Mouse (Mus musculus) CH12.LX (cell line): ENCODE results near the gene AB124611. TPM values are rescaled to one million over a fixed set of nuclear protein-coding genes. Genes with fewer than 3 reads are reported as not detected.
"Not testable (repeated sequence)": the region's sequence is repeated elsewhere in the genome, so short reads cannot be mapped to it uniquely, and the experiment has no call there.

Experiments used
- DNase-seq: peaks from one replicate; pipeline ENCODE4 v3.0.0-alpha.2; 2013; ENCODE audit errors: extremely low read depth
- H3K27ac ChIP-seq: 2 replicates; pipeline ENCODE4 v1.5.1; 2012; ENCODE audit warnings: low read depth, mild to moderate bottlenecking, control low read depth, moderate library complexity; ENCODE audit not compliant: insufficient read depth
- H3K27me3 ChIP-seq: replicated peaks from 2 replicates; pipeline ENCODE3; 2012; ENCODE audit warnings: inconsistent platforms
- H3K36me3 ChIP-seq, 2 experiments: replicated peaks in 1 of 2; 2 replicates each; pipeline versions ENCODE3 to v1.6.1; 2012; ENCODE audit warnings: inconsistent platforms in 1 of 2, low read length in 1 of 2, mild to moderate bottlenecking in 1 of 2, mixed read lengths in 1 of 2, moderate library complexity in 1 of 2; ENCODE audit not compliant: control insufficient read depth in 1 of 2, insufficient read depth in 1 of 2
- H3K4me1 ChIP-seq, 2 experiments: 2 replicates each; pipeline ENCODE4 v1.6.1; 2012; ENCODE audit warnings: inconsistent platforms in 1 of 2, moderate library complexity in 1 of 2; ENCODE audit not compliant: insufficient read depth in 2 of 2, control insufficient read depth in 1 of 2
- H3K4me2 ChIP-seq: 2 replicates; pipeline ENCODE4 v1.6.1; 2012; ENCODE audit warnings: low read depth, mild to moderate bottlenecking, control low read depth; ENCODE audit not compliant: poor library complexity, insufficient read depth, severe bottlenecking
- H3K4me3 ChIP-seq, 3 experiments: fragments of 150-350 bp in 1 of 3; sonication (generic) in 1 of 3; replicated peaks in 1 of 3; 2 replicates each; pipeline versions ENCODE3 to v1.5.1; 2011 to 2012; ENCODE audit warnings: low read depth in 2 of 3, low read length in 2 of 3, mild to moderate bottlenecking in 2 of 3, moderate library complexity in 2 of 3, control low read depth in 1 of 3, improper control_type of control experiment in 1 of 3, inconsistent platforms in 1 of 3, mixed read lengths in 1 of 3; ENCODE audit not compliant: poor library complexity in 1 of 3
- H3K79me2 ChIP-seq: replicated peaks from 2 replicates; pipeline ENCODE4 v1.6.1; 2012; ENCODE audit warnings: mild to moderate bottlenecking, moderate library complexity; ENCODE audit not compliant: control insufficient read depth, poor library complexity, insufficient read depth, severe bottlenecking; ENCODE audit errors: extremely low read depth
- H3K9ac ChIP-seq: 2 replicates; pipeline ENCODE4 v1.6.1; 2012; ENCODE audit warnings: low read depth, mild to moderate bottlenecking, control low read depth, moderate library complexity; ENCODE audit not compliant: insufficient read depth
- H3K9me3 ChIP-seq: replicated peaks from 2 replicates; pipeline ENCODE3; 2012; ENCODE audit warnings: low read length, inconsistent platforms, mixed read lengths
- CHD2 ChIP-seq: IDR thresholded peaks from 2 replicates; pipeline ENCODE4 v1.6.1; 2011; ENCODE audit warnings: low read length, improper control_type of control experiment
- CTCF ChIP-seq, 2 experiments: IDR thresholded peaks in 1 of 2; conservative IDR thresholded peaks in 1 of 2; 2 replicates each; pipeline ENCODE4 v1.5.1; 2011 to 2012; ENCODE audit warnings: low read depth in 2 of 2, low read length in 2 of 2, improper control_type of control experiment in 1 of 2, inconsistent platforms in 1 of 2, mild to moderate bottlenecking in 1 of 2, moderate library complexity in 1 of 2
- EP300 ChIP-seq: IDR thresholded peaks from 2 replicates; pipeline ENCODE4 v1.6.1; 2011; ENCODE audit warnings: low read length, improper control_type of control experiment
- MXI1 ChIP-seq: IDR thresholded peaks from 2 replicates; pipeline ENCODE4 v1.6.1; 2011; ENCODE audit warnings: mild to moderate bottlenecking, low read depth, low read length, improper control_type of control experiment
- MYC ChIP-seq: IDR thresholded peaks from 2 replicates; pipeline ENCODE4 v1.6.1; 2011; ENCODE audit warnings: low read depth, mild to moderate bottlenecking, improper control_type of control experiment, low read length
- NRF1 ChIP-seq: IDR thresholded peaks from 2 replicates; pipeline ENCODE4 v1.6.1; 2014; ENCODE audit warnings: low read depth, mild to moderate bottlenecking, inconsistent platforms, low read length, improper control_type of control experiment, moderate library complexity
- PAX5 ChIP-seq: IDR thresholded peaks from 2 replicates; pipeline ENCODE4 v1.6.1; 2012; ENCODE audit warnings: low read length, inconsistent platforms, mixed read lengths
- POLR2A ChIP-seq: IDR thresholded peaks from 2 replicates; pipeline ENCODE4 v1.6.1; 2011; ENCODE audit warnings: low read depth, mild to moderate bottlenecking, improper control_type of control experiment, low read length
- SIN3A ChIP-seq: IDR thresholded peaks from 2 replicates; pipeline ENCODE4 v1.6.1; 2012; ENCODE audit warnings: low read length, improper control_type of control experiment, inconsistent platforms
- UBTF ChIP-seq: IDR thresholded peaks from 2 replicates; pipeline ENCODE4 v1.6.1; 2012; ENCODE audit warnings: low read depth, mild to moderate bottlenecking, inconsistent platforms, low read length, improper control_type of control experiment, moderate library complexity
- ZC3H11A ChIP-seq: IDR thresholded peaks from 2 replicates; pipeline ENCODE4 v1.6.1; 2012; ENCODE audit warnings: low read depth, mild to moderate bottlenecking, inconsistent platforms, low read length, improper control_type of control experiment
- dilution Hi-C: fragments of 300-500 bp; cut with MboI; formaldehyde crosslinking; loops from 2 replicates; pipeline ENCODE4 v1.14.3; 2020; ENCODE audit warnings: low sequenced_read_pairs; ENCODE audit not compliant: extremely low pct_unique_long_range_greater_than_20kb, extremely low pct_ligation_motif_present
- in situ Hi-C: fragments of 300-500 bp; cut with MboI; formaldehyde crosslinking; loops from 3 replicates; pipeline ENCODE4 v1.14.3; 2019; ENCODE audit warnings: low sequenced_read_pairs, low pct_ligation_motif_present, low pct_unique_long_range_greater_than_20kb, mixed read lengths
- polyA plus RNA-seq: library from polyadenylated mRNA; unstranded; fragments of >175 nt; gene quantifications from 2 replicates; pipeline ENCODE4 v1.2.1, GENCODE M21; 2012; ENCODE audit warnings: low read depth; ENCODE audit not compliant: insufficient read length
- total RNA-seq, 2 experiments: library from RNA; depleted of rRNA; stranded (reverse); fragments of 300-350 nt in 1 of 2; fragments of >200 nt in 1 of 2; gene quantifications; 2 replicates each; pipeline ENCODE4 v1.2.3; 2012 to 2014

The AB124611 gene
- total and polyA plus RNA-seq, 3 experiments = 0.89 to 2.1 (median 1.5) TPM

DNA sequence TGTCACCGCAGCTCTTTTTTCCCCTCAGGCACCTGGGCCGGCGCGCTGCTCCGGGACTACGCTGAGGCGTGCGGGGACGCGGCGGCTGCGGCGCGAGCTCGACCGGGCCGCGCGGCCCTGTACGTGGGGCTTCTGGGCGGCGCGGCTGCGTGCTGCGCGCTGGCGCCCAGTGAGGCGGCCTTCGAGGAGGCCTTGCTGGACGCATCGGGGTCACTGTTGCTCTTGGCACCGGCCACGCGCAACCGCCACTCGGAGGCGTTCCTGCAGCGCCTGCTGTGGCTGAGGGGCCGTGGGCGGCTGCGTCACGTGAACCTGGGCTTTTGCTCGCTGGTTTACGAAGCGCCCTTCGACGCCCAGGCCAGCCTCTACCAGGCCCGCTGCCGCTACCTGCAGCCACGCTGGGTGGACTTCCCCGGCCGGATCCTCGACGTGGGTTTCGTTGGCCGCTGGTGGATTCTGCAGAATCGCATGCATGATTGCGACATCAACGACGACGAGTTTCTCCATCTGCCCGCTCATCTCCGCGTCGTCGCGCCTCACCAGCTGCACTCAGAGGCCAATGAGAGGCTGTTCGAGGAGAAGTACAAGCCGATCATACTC lies 67.2 kb downstream of the AB124611 start:
- TF ChIP-seq CTCF (conservative IDR thresholded peaks at IDR 0.05 in 1 of 2, IDR thresholded peaks at IDR 0.05 in 1 of 2; ENCODE audit: low read depth in 2 of 2, low read length in 2 of 2) (no peak), UBTF (peak; percentile 78), POLR2A (no peak), SIN3A (no peak), NRF1 (no peak)
- TF ChIP-seq, all 38 proteins: peak for 1
- peaks cover 12 to 61% of the 10 kb centered on the region in 2 experiments for H3K4me1 ChIP-seq
- peak overlapping the region; percentile 89 to 99 (median 97) for H3K4me3 ChIP-seq
- H3K9ac ChIP-seq = peak overlapping the region; percentile 68
- in situ Hi-C loops (loop anchor here (5.0 kb wide), 1 partner anchor 46 kb away; the partner anchor contains the start of gene Carm1), dilution Hi-C loops (no loop called here)
- no peak for DNase-seq
- peak overlapping the region; percentile 39 for H3K27ac ChIP-seq
- peaks cover 18% of the 10 kb centered on the region for H3K79me2 ChIP-seq
- peaks cover 19 to 51% of the 10 kb centered on the region in 2 experiments for H3K36me3 ChIP-seq
- H3K27me3 ChIP-seq = no peaks in the 10 kb centered on the region
- H3K9me3 ChIP-seq = no peaks in the 10 kb centered on the region
- peak overlapping the region; percentile 80 for H3K4me2 ChIP-seq

DNA sequence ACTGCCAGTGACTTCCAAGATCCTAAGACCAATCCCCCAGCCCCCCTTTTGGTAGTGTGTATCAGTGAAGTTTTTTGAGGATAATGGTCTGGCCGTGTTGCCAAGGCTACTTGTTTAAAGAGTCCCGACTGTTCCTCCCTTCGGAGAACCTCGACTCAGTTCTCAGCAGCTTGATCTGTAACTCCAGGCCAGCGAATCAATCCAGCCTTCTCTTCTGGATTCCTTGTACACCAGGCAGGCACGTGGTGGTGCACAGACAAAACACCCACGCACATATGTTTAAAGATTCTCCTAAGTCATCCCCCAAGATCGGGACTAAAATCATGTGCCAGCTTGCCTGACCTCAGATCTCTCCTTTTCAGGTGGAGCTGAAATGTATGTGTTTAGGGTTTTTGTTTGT lies 68.4 kb downstream of the AB124611 start:
- H3K79me2 ChIP-seq = peaks cover 18% of the 10 kb centered on the region

DNA sequence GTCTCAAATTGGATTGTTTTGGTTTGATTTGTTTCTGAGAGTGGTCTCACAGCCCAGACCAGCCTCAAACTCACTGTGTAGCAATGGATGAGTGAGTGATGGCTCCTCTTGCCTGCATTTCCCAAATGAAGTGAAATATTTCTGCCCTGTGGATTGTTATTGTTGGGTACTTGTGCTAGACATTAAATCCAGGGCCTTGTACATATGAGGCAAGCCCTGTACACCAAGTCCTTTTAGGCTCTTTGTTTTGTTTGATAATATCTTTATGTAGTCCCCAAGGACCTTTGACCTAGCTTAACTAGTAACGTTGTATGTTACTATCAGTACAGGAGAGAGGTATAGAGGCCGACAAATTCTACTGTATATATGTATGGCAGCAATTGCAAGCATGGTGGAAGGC lies 68.9 kb downstream of the AB124611 start:
- in situ Hi-C loops = loop anchor here (5.0 kb wide), 1 partner anchor 48 kb away; the partner anchor contains the start of gene Carm1
- H3K36me3 ChIP-seq = peaks cover 5 to 40% of the 10 kb centered on the region in 2 experiments
- dilution Hi-C loops = no loop called here
- DNase-seq = no peak
- no peaks in the 10 kb centered on the region for H3K27me3 ChIP-seq
- no peak overlapping the region for H3K27ac ChIP-seq
- H3K4me2 ChIP-seq = no peak overlapping the region
- H3K9me3 ChIP-seq = no peaks in the 10 kb centered on the region
- peaks cover 18% of the 10 kb centered on the region for H3K79me2 ChIP-seq
- H3K4me3 ChIP-seq = no peak overlapping the region
- TF ChIP-seq MYC (no peak), ZC3H11A (no peak), PAX5 (no peak), EP300 (no peak), CHD2 (no peak), MXI1 (no peak)
- H3K9ac ChIP-seq = no peak overlapping the region; the same call in 1 of the 2 replicates
- H3K4me1 ChIP-seq = peaks cover 12 to 44% of the 10 kb centered on the region in 2 experiments

More for the DNA sequence above, 68.4 kb downstream of the AB124611 start:
- Histone ChIP-seq H3K36me3 (peaks cover 9 to 41% of the 10 kb centered on the region in 2 experiments), H3K4me2 (peak overlapping the region; percentile 65; the same call in 1 of the 2 replicates), H3K4me1 (peaks cover 12 to 49% of the 10 kb centered on the region in 2 experiments), H3K9ac (peak overlapping the region; percentile 68; the same call in 1 of the 2 replicates)
- H3K27me3 ChIP-seq, H3K4me3 ChIP-seq, H3K9me3 ChIP-seq, dilution Hi-C loops, DNase-seq, H3K27ac ChIP-seq: not testable (repeated sequence)
- in situ Hi-C loops = loop anchor here (5.0 kb wide), 1 partner anchor 47 kb away; the partner anchor contains the start of gene Carm1

Other genes with a start within 250 kb of the AB124611 start
- 55.5 and 62.6 TPM in 2 replicates for gene Kri1, start 238.2 kb upstream of the AB124611 start, total RNA-seq (2012; rRNA removed)
- 28.8 and 29.0 TPM in 2 replicates for gene Kri1, start 238.2 kb upstream of the AB124611 start, total RNA-seq (2014; rRNA removed)
- gene Kri1, start 238.2 kb upstream of the AB124611 start, polyA plus RNA-seq = 57.1 and 64.9 TPM in 2 replicates
- gene Cdkn2d, start 234.8 kb upstream of the AB124611 start, total RNA-seq (2012; rRNA removed) = 9.7 and 12.6 TPM in 2 replicates
- 7.1 and 7.3 TPM in 2 replicates for gene Cdkn2d, start 234.8 kb upstream of the AB124611 start, total RNA-seq (2014; rRNA removed)
- 2.2 and 2.9 TPM in 2 replicates for gene Cdkn2d, start 234.8 kb upstream of the AB124611 start, polyA plus RNA-seq
- gene Ap1m2, start 213.8 kb upstream of the AB124611 start, total RNA-seq (2012; rRNA removed) = 1.4 and 2.6 TPM in 2 replicates
- gene Ap1m2, start 213.8 kb upstream of the AB124611 start, total RNA-seq (2014; rRNA removed) = 0.51 TPM in 2 replicates
- gene Ap1m2, start 213.8 kb upstream of the AB124611 start, polyA plus RNA-seq = 0.29 and 0.51 TPM in 2 replicates
- 27.4 and 36.5 TPM in 2 replicates for gene Slc44a2, start 205.5 kb upstream of the AB124611 start, total RNA-seq (2012; rRNA removed)
- gene Slc44a2, start 205.5 kb upstream of the AB124611 start, total RNA-seq (2014; rRNA removed) = 22.1 and 26.1 TPM in 2 replicates
- gene Slc44a2, start 205.5 kb upstream of the AB124611 start, polyA plus RNA-seq = 52.5 and 62.9 TPM in 2 replicates
- 77.3 TPM in 2 replicates for gene Ilf3, start 158.3 kb upstream of the AB124611 start, total RNA-seq (2012; rRNA removed)
- gene Ilf3, start 158.3 kb upstream of the AB124611 start, total RNA-seq (2014; rRNA removed) = 72.8 and 75.8 TPM in 2 replicates
- gene Ilf3, start 158.3 kb upstream of the AB124611 start, polyA plus RNA-seq = 128 and 145 TPM in 2 replicates
- 57.8 and 60.5 TPM in 2 replicates for gene Qtrt1, start 114.3 kb upstream of the AB124611 start, total RNA-seq (2012; rRNA removed)
- 43.1 and 48.1 TPM in 2 replicates for gene Qtrt1, start 114.3 kb upstream of the AB124611 start, total RNA-seq (2014; rRNA removed)
- gene Qtrt1, start 114.3 kb upstream of the AB124611 start, polyA plus RNA-seq = 52.4 and 56.8 TPM in 2 replicates
- gene Dnm2, start 101.3 kb upstream of the AB124611 start, total RNA-seq (2012; rRNA removed) = 51.7 and 55.4 TPM in 2 replicates
- gene Dnm2, start 101.3 kb upstream of the AB124611 start, total RNA-seq (2014; rRNA removed) = 36.4 and 37.0 TPM in 2 replicates
- gene Dnm2, start 101.3 kb upstream of the AB124611 start, polyA plus RNA-seq = 64.3 and 66.0 TPM in 2 replicates
- gene Tmed1, start 15.9 kb upstream of the AB124611 start, total RNA-seq (2012; rRNA removed) = 28.4 and 28.8 TPM in 2 replicates
- 21.7 and 25.5 TPM in 2 replicates for gene Tmed1, start 15.9 kb upstream of the AB124611 start, total RNA-seq (2014; rRNA removed)
- gene Tmed1, start 15.9 kb upstream of the AB124611 start, polyA plus RNA-seq = 17.1 and 19.8 TPM in 2 replicates
- gene Carm1, start 20.7 kb downstream of the AB124611 start, total RNA-seq (2012; rRNA removed) = 42.2 and 46.7 TPM in 2 replicates
- 19.1 and 21.5 TPM in 2 replicates for gene Carm1, start 20.7 kb downstream of the AB124611 start, total RNA-seq (2014; rRNA removed)
- 98.5 and 111 TPM in 2 replicates for gene Carm1, start 20.7 kb downstream of the AB124611 start, polyA plus RNA-seq
- 12.0 and 16.0 TPM in 2 replicates for gene Timm29, start 66.5 kb downstream of the AB124611 start, total RNA-seq (2012; rRNA removed)
- gene Timm29, start 66.5 kb downstream of the AB124611 start, total RNA-seq (2014; rRNA removed) = 19.1 and 19.5 TPM in 2 replicates
- gene Timm29, start 66.5 kb downstream of the AB124611 start, polyA plus RNA-seq = 29.6 and 34.6 TPM in 2 replicates
- gene Yipf2, start 66.7 kb downstream of the AB124611 start, total RNA-seq (2012; rRNA removed) = 13.6 and 17.5 TPM in 2 replicates
- 13.1 and 16.6 TPM in 2 replicates for gene Yipf2, start 66.7 kb downstream of the AB124611 start, total RNA-seq (2014; rRNA removed)
- 17.0 and 21.2 TPM in 2 replicates for gene Yipf2, start 66.7 kb downstream of the AB124611 start, polyA plus RNA-seq
- 74.3 and 78.9 TPM in 2 replicates for gene Smarca4, start 90.0 kb downstream of the AB124611 start, total RNA-seq (2012; rRNA removed)
- 30.7 and 33.8 TPM in 2 replicates for gene Smarca4, start 90.0 kb downstream of the AB124611 start, total RNA-seq (2014; rRNA removed)
- gene Smarca4, start 90.0 kb downstream of the AB124611 start, polyA plus RNA-seq = 76.1 and 86.2 TPM in 2 replicates
- gene Ldlr, start 197.3 kb downstream of the AB124611 start, total RNA-seq (2012; rRNA removed) = 24.9 and 28.2 TPM in 2 replicates
- gene Ldlr, start 197.3 kb downstream of the AB124611 start, total RNA-seq (2014; rRNA removed) = 18.3 and 24.0 TPM in 2 replicates
- gene Ldlr, start 197.3 kb downstream of the AB124611 start, polyA plus RNA-seq = 31.0 and 34.7 TPM in 2 replicates
- 83.2 and 91.6 TPM in 2 replicates for gene Spc24, start 234.1 kb downstream of the AB124611 start, total RNA-seq (2012; rRNA removed)
- 77.6 and 82.7 TPM in 2 replicates for gene Spc24, start 234.1 kb downstream of the AB124611 start, total RNA-seq (2014; rRNA removed)
- 74.3 and 113 TPM in 2 replicates for gene Spc24, start 234.1 kb downstream of the AB124611 start, polyA plus RNA-seq